Mouse (Mus musculus): ENCODE results near the gene Me3.

The Me3 gene

GRCm38 (mm10) chr7:89845669-89846068, 213.5 kb downstream of the Me3 start:
- in situ Hi-C loops (cut with MboI; ENCODE audit: low pct_unique_long_range_greater_than_20kb in 1 of 2, low sequenced_read_pairs in 2 of 2, unreplicated experiment in 1 of 2) = loop anchor here (10.0 kb wide), 3 partner anchors 341 to 371 kb away; no protein-coding TSS in a partner anchor

GRCm38 (mm10) chr7:89850510-89850909, 218.3 kb downstream of the Me3 start:
- in situ Hi-C loops (cut with MboI; ENCODE audit: low pct_unique_long_range_greater_than_20kb in 1 of 2, low sequenced_read_pairs in 2 of 2, unreplicated experiment in 1 of 2) = no loop called here

- in situ Hi-C loops (cut with MboI; ENCODE audit: low pct_unique_long_range_greater_than_20kb in 1 of 2, low sequenced_read_pairs in 2 of 2, unreplicated experiment in 1 of 2) = no loop called here
These were observed 220.2 kb downstream of the Me3 start for GRCm38 (mm10) chr7:89852158-89853095.

- in situ Hi-C loops (cut with MboI; ENCODE audit: low pct_unique_long_range_greater_than_20kb in 1 of 2, low sequenced_read_pairs in 2 of 2, unreplicated experiment in 1 of 2) = no loop called here
These were observed 220.9 kb downstream of the Me3 start for GRCm38 (mm10) chr7:89853131-89853530.

GRCm38 (mm10) chr7:89855196-89855595, 223.0 kb downstream of the Me3 start:
- in situ Hi-C loops (cut with MboI; ENCODE audit: low pct_unique_long_range_greater_than_20kb in 1 of 2, low sequenced_read_pairs in 2 of 2, unreplicated experiment in 1 of 2) = no loop called here

- in situ Hi-C loops (cut with MboI; ENCODE audit: low pct_unique_long_range_greater_than_20kb in 1 of 2, low sequenced_read_pairs in 2 of 2, unreplicated experiment in 1 of 2) = no loop called here
These were observed 224.4 kb downstream of the Me3 start for GRCm38 (mm10) chr7:89856440-89857217.

GRCm38 (mm10) chr7:89864769-89865168, 232.6 kb downstream of the Me3 start:
- in situ Hi-C loops (cut with MboI; ENCODE audit: low pct_unique_long_range_greater_than_20kb in 1 of 2, low sequenced_read_pairs in 2 of 2, unreplicated experiment in 1 of 2) = no loop called here

GRCm38 (mm10) chr7:89867221-89867620, 235.0 kb downstream of the Me3 start:
- in situ Hi-C loops (cut with MboI; ENCODE audit: low pct_unique_long_range_greater_than_20kb in 1 of 2, low sequenced_read_pairs in 2 of 2, unreplicated experiment in 1 of 2) = no loop called here

GRCm38 (mm10) chr7:89879686-89880085, 247.5 kb downstream of the Me3 start:
- in situ Hi-C loops (cut with MboI; ENCODE audit: low pct_unique_long_range_greater_than_20kb in 1 of 2, low sequenced_read_pairs in 2 of 2, unreplicated experiment in 1 of 2) = no loop called here

GRCm38 (mm10) chr7:89884551-89884950, 252.4 kb downstream of the Me3 start:
- in situ Hi-C loops (cut with MboI; ENCODE audit: low pct_unique_long_range_greater_than_20kb in 1 of 2, low sequenced_read_pairs in 2 of 2, unreplicated experiment in 1 of 2) = no loop called here

GRCm38 (mm10) chr7:89891412-89891811, 259.2 kb downstream of the Me3 start:
- in situ Hi-C loops (cut with MboI; ENCODE audit: low pct_unique_long_range_greater_than_20kb in 1 of 2, low sequenced_read_pairs in 2 of 2, unreplicated experiment in 1 of 2) = no loop called here

GRCm38 (mm10) chr7:89891856-89892255, 259.7 kb downstream of the Me3 start:
- in situ Hi-C loops (cut with MboI; ENCODE audit: low pct_unique_long_range_greater_than_20kb in 1 of 2, low sequenced_read_pairs in 2 of 2, unreplicated experiment in 1 of 2) = no loop called here

GRCm38 (mm10) chr7:89903007-89903406, 270.8 kb downstream of the Me3 start:
- in situ Hi-C loops (cut with MboI; ENCODE audit: low pct_unique_long_range_greater_than_20kb in 1 of 2, low sequenced_read_pairs in 2 of 2, unreplicated experiment in 1 of 2) = no loop called here

GRCm38 (mm10) chr7:89903442-89904343, 271.5 kb downstream of the Me3 start, which contains the start of gene Ccdc81:
Ccdc81 (minus strand) TSS chr7:89903629.
- in situ Hi-C loops (cut with MboI; ENCODE audit: low pct_unique_long_range_greater_than_20kb in 1 of 2, low sequenced_read_pairs in 2 of 2, unreplicated experiment in 1 of 2) = no loop called here

Measured in mouse embryonic stem cell (cell line).